Mouse (Mus musculus) stomach, embryonic 14.5 days (tissue): ENCODE data around the gene Cntn4. TPM values are rescaled to one million over a fixed set of nuclear protein-coding genes. Genes with fewer than 3 reads are reported as not detected.

ENCODE experiments used
- ATAC-seq: fragments of 200-750 bp; cut with Nextera tagmentation; 2 replicates; pipeline ENCODE4 v1.8.0; 2017; ENCODE audit warnings: low read depth, moderate TSS enrichment; ENCODE audit not compliant: insufficient number of reproducible peaks, insufficient read depth, low FRiP score
- H3K27ac ChIP-seq: fragments of 300-500 bp; sonication (generic); 2 replicates; pipeline ENCODE4 v1.5.1; 2014; ENCODE audit warnings: mild to moderate bottlenecking, low read length, moderate library complexity, mixed read lengths
- H3K27me3 ChIP-seq: fragments of 300-500 bp; sonication (generic); 2 replicates; pipeline ENCODE4 v1.6.1; 2014; ENCODE audit warnings: low read length, control low read depth, mixed read lengths; ENCODE audit not compliant: control insufficient read depth, insufficient read depth
- H3K36me3 ChIP-seq: fragments of 300-500 bp; sonication (generic); 2 replicates; pipeline ENCODE4 v1.6.1; 2014; ENCODE audit warnings: mild to moderate bottlenecking, control low read depth, low read length, moderate library complexity, mixed read lengths; ENCODE audit not compliant: control insufficient read depth, insufficient read depth
- H3K4me1 ChIP-seq: fragments of 300-500 bp; sonication (generic); 2 replicates; pipeline ENCODE4 v1.6.1; 2014; ENCODE audit warnings: low read length, control low read depth, mixed read lengths; ENCODE audit not compliant: control insufficient read depth, insufficient read depth
- H3K4me2 ChIP-seq: fragments of 300-500 bp; sonication (generic); replicated peaks from 2 replicates; pipeline ENCODE4 v1.6.1; 2014; ENCODE audit warnings: low read depth, low read length, control low read depth
- H3K4me3 ChIP-seq: fragments of 300-500 bp; sonication (generic); 2 replicates; pipeline ENCODE4 v1.5.1; 2014; ENCODE audit warnings: low read depth, low read length, control low read depth
- H3K9ac ChIP-seq: fragments of 300-500 bp; sonication (generic); replicated peaks from 2 replicates; pipeline ENCODE4 v1.6.1; 2014; ENCODE audit warnings: low read depth, mild to moderate bottlenecking, control low read depth, low read length, moderate library complexity, mixed read lengths
- H3K9me3 ChIP-seq: fragments of 300-500 bp; sonication (generic); 2 replicates; pipeline ENCODE4 v1.6.1; 2016; ENCODE audit warnings: low read depth, low read length, control low read depth; ENCODE audit not compliant: control insufficient read depth
- WGBS: fragments of 180-500 bp; shearing (Covaris S2); extraction: QIAGEN DNeasy Blood & Tissue Kit; methylation state at CpG from one replicate; pipeline ENCODE4 v1.1.7; 2014; 5-methylcytosine and 5-hydroxymethylcytosine counted together
- polyA plus RNA-seq: library from polyadenylated mRNA; unstranded; fragments of >200 nt; fragmentation: Nextera tagmentation; extraction: Ambion mirVana; gene quantifications from 2 replicates; pipeline ENCODE4 v1.2.1, GENCODE M21; 2014

Cntn4 gene
- polyA plus RNA-seq, 1 experiment from 2014 or later, result 5.2 TPM

DNA sequence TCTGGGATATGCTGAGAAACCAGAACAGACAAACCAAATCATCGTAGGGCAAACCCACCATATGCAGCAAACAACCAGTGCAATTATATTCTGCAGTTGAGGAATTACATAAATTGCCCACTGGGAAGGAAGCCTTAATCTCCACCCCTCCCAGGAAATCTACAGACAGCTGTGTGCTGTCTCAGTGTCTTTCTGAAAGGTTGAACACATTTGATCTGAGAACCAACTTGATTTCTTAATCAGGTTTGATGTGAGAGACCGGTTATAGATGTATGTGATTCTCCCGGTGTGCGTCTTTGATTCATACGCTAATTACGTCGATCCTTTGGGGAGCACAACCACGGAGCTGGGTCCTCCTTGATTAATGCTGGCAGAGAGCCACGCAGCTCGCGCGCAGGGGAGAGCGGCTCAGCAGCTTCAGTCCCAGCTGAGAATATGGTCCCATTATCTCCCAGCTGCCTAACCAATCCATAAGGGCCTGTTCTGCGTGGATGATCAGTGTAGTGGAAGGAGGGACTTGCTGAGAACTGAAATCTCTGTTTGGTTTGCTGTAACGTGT, 441.1 kb downstream of the Cntn4 start:
- Histone ChIP-seq H3K4me2 (peak overlapping the region; percentile 41), H3K27me3 (no peaks in the 10 kb centered on the region), H3K27ac (no peak overlapping the region), H3K9me3 (no peaks in the 10 kb centered on the region), H3K9ac (no peak overlapping the region), H3K4me3 (peak overlapping the region; percentile 23), H3K36me3 (no peaks in the 10 kb centered on the region), H3K4me1 (no peaks in the 10 kb centered on the region)
- 18% methylated on average over 15 of the region's 15 CpGs for WGBS
- peak; percentile 61; the same call in 1 of the 2 replicates for ATAC-seq

DNA sequence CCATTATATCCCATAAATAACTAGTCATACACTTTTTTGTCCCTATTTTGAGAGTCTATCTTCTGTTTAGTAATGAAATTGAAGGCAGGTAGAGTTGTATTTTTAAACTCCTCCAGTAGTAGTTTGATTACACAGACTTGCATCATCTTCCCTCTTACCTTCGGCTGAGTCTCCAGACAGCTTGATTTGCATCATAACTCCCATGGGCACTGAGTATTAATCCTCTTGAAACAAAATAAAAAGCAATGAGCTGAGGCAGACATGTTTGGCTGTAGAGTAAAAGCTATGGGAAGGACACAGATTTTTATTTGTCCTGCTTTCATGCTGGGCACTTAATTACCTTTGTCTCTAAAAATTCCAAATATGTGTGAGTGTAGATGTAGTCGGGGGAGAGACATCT, 476.1 kb downstream of the Cntn4 start:
- no peak overlapping the region for H3K4me3 ChIP-seq
- WGBS, result 62% methylated on average over 2 of the region's 2 CpGs
- no peaks in the 10 kb centered on the region for H3K27me3 ChIP-seq
- no peak overlapping the region for H3K9ac ChIP-seq
- H3K4me1 ChIP-seq, result no peaks in the 10 kb centered on the region
- H3K4me2 ChIP-seq, result no peak overlapping the region
- ATAC-seq, result no peak
- no peaks in the 10 kb centered on the region for H3K36me3 ChIP-seq
- H3K27ac ChIP-seq, result no peak overlapping the region
- no peaks in the 10 kb centered on the region for H3K9me3 ChIP-seq

DNA sequence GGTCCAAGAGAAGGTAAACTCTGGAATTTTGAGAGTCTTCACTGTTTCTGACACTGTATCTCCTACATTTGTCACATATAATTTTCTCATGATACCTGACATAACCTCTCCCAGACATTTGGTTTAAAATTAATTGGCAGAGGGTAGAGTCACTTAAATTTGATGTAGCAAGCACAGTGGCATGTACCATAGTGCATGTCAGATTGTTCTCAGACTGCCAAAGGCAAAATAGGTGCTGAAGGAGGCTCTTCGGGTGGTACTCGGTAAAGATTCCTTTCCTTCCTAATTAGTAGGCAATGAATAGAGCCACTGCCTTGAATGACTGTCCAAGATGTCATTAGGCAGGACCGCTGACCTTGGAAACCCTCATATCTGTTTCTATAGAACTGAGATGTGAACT, 477.9 kb downstream of the Cntn4 start:
- no peak overlapping the region for H3K4me3 ChIP-seq

DNA sequence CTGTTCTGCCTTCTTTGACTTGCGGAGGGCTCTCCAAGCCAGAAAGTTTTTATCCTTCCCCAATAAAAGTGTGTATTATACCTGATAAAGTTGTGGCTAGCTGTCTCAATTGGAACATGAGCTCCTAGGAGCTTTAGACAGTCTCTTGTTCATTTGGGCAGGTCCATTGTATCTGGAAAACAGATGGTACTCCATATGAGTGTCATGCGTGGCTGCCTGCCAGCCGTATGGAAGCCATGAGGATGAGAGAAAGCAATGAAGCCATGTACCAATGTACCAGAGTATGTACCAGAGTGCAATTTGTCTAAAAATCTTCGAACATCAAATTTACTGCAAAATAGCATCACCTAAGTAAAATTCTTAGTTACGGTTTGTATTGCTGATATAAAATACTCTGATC, 500.1 kb downstream of the Cntn4 start:
- Histone ChIP-seq H3K27me3 (no peaks in the 10 kb centered on the region), H3K4me2 (no peak overlapping the region), H3K27ac (no peak overlapping the region), H3K4me3 (no peak overlapping the region), H3K9ac (no peak overlapping the region), H3K36me3 (no peaks in the 10 kb centered on the region), H3K9me3 (no peaks in the 10 kb centered on the region), H3K4me1 (no peaks in the 10 kb centered on the region)
- no peak for ATAC-seq
- 89% methylated on average over 5 of the region's 5 CpGs for WGBS

More for the DNA sequence above, 477.9 kb downstream of the Cntn4 start:
- Histone ChIP-seq H3K9ac (no peak overlapping the region), H3K4me2 (no peak overlapping the region), H3K27ac (no peak overlapping the region), H3K36me3 (no peaks in the 10 kb centered on the region), H3K4me1 (no peaks in the 10 kb centered on the region), H3K27me3 (no peaks in the 10 kb centered on the region), H3K9me3 (no peaks in the 10 kb centered on the region)
- no peak for ATAC-seq
- 86% methylated on average over 3 of the region's 3 CpGs for WGBS

DNA sequence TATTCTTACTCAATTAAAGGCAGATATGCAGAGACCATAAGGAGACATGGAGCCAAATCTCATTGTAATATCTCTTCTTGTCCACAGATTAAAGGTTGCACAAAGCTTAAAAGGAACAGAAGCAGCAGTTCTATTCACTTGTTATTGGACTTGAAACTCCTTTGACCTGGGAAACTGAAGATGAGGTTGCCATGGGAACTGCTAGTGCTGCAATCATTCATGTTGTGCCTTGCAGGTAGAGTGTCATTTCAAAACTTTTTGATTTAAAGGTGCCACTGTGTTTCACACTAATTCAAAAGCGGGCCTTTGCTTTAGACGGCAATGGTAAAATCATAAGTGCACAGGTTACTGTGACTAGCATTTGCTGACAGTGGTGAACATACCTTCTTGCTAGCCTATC, 504.1 kb downstream of the Cntn4 start:
- H3K36me3 ChIP-seq, result no peaks in the 10 kb centered on the region
- 80% methylated on average over 2 of the region's 2 CpGs for WGBS
- H3K9ac ChIP-seq, result no peak overlapping the region
- no peak overlapping the region for H3K27ac ChIP-seq
- no peaks in the 10 kb centered on the region for H3K4me1 ChIP-seq
- H3K4me3 ChIP-seq, result no peak overlapping the region
- H3K4me2 ChIP-seq, result no peak overlapping the region
- H3K27me3 ChIP-seq, result no peaks in the 10 kb centered on the region
- no peaks in the 10 kb centered on the region for H3K9me3 ChIP-seq
- ATAC-seq, result no peak

DNA sequence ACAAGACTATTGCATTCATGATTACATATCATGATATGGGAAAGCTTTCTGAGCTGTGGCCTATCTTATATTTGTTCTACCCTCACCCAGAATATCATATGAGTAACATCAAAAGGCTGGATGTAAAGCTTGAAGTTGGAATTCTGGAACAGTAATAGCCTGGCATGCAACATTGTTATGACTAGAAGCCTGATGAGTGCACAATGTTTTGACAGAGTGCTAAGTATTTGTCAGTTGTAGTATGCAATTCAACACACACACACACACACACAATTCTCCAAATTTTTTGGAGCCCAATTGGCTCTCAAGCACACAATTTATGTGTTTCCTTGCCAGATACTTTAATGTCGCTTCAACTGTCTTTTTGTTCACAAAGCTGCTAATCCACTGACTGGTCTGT, 523.5 kb downstream of the Cntn4 start:
- Histone ChIP-seq H3K9ac (no peak overlapping the region), H3K4me3 (no peak overlapping the region), H3K36me3 (no peaks in the 10 kb centered on the region), H3K27me3 (no peaks in the 10 kb centered on the region), H3K9me3 (no peaks in the 10 kb centered on the region), H3K4me2 (no peak overlapping the region), H3K4me1 (no peaks in the 10 kb centered on the region), H3K27ac (no peak overlapping the region)
- ATAC-seq, result no peak
- 79% methylated on average over 1 of the region's 1 CpGs for WGBS

DNA sequence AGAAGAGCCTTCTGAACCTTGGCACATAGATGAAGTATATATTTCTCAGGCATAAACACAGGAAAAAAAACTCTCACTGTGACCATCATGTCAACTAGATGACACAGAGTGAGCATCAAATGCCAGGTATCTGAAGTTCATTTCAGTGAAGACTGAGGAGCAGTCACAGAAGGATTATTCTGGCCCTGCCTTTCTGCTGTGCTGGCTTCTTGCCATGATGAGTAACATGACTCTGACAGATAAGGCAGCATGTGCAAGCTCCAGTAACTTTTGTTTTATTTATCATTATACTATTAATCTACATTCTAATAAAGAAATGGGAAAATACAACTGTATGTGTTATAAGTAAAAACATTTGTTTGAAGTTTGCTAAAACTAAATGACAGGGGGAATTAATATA, 529.9 kb downstream of the Cntn4 start:
- no peak for ATAC-seq
- Histone ChIP-seq H3K27me3 (no peaks in the 10 kb centered on the region), H3K9me3 (no peaks in the 10 kb centered on the region), H3K4me2 (no peak overlapping the region), H3K36me3 (no peaks in the 10 kb centered on the region), H3K4me3 (no peak overlapping the region), H3K27ac (no peak overlapping the region), H3K4me1 (no peaks in the 10 kb centered on the region), H3K9ac (no peak overlapping the region)

DNA sequence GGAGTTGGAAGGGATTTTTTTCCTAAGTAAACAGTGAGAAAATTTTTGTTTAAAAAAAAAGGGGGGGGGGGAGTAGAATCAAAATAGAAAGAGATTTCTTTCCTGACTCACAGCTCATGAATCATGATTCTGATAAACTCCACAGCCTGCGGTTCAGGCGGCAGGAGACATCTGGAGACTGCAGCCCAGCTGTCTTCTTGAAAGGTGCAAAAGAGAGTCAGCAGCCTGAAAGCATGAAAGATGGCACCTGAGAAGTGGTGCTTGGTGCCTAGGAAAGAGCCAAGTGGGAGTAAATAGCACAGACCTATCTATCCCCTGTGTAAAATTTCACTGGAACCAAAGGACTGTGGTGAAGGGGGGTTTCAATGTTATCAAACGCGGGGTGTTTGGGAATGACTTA, 535.6 kb downstream of the Cntn4 start:
- no peak overlapping the region for H3K27ac ChIP-seq
- H3K4me3 ChIP-seq, result no peak overlapping the region
- 58% methylated on average over 4 of the region's 4 CpGs for WGBS
- no peaks in the 10 kb centered on the region for H3K36me3 ChIP-seq
- no peak for ATAC-seq
- no peaks in the 10 kb centered on the region for H3K4me1 ChIP-seq
- H3K9me3 ChIP-seq, result no peaks in the 10 kb centered on the region
- H3K27me3 ChIP-seq, result no peaks in the 10 kb centered on the region
- no peak overlapping the region for H3K9ac ChIP-seq
- no peak overlapping the region for H3K4me2 ChIP-seq
